Mouse (Mus musculus) megakaryocyte, embryonic 14.5 days (primary cell): ENCODE measurements around the gene Hemgn.

Experiments used
- FLI1 ChIP-seq: IDR thresholded peaks from 2 replicates; pipeline ENCODE4 v1.6.1; 2012; ENCODE audit warnings: low read length, inconsistent platforms, mixed read lengths
- GATA1 ChIP-seq: IDR thresholded peaks from 3 replicates; pipeline ENCODE4 v1.6.1; 2012; ENCODE audit warnings: mixed read lengths, low read length, inconsistent platforms, borderline replicate concordance

- TF ChIP-seq GATA1 (no peak), FLI1 (no peak)
Measured at GRCm38 (mm10) chr4:46374455-46374854, 38.9 kb downstream of the Hemgn start.
